Mouse (Mus musculus) G1E (cell line): ENCODE results near the gene Cep57l1. TPM values are rescaled to one million over a fixed set of nuclear protein-coding genes. Genes with fewer than 3 reads are reported as not detected.

Source experiments
- ATAC-seq: 2 replicates; pipeline ENCODE4 v1.8.0; 2016; ENCODE audit warnings: mild to moderate bottlenecking; ENCODE audit not compliant: insufficient number of reproducible peaks, poor library complexity, low FRiP score, severe bottlenecking; ENCODE audit errors: extremely low read depth
- DNase-seq: peaks from one replicate; pipeline ENCODE4 v3.0.0; 2012; ENCODE audit warnings: low spot score
- H3K27me3 ChIP-seq: 2 replicates; pipeline ENCODE4 v1.6.1; 2012; ENCODE audit warnings: mild to moderate bottlenecking, low read length, inconsistent platforms; ENCODE audit not compliant: insufficient read depth
- H3K36me3 ChIP-seq: replicated peaks from 2 replicates; pipeline ENCODE3; 2012; ENCODE audit warnings: mild to moderate bottlenecking, inconsistent platforms
- H3K4me1 ChIP-seq: 2 replicates; pipeline ENCODE4 v1.6.1; 2012; ENCODE audit warnings: low read depth, low read length, inconsistent platforms, mixed read lengths; ENCODE audit not compliant: insufficient read depth
- H3K4me3 ChIP-seq: 2 replicates; pipeline ENCODE4 v1.5.1; 2012; ENCODE audit warnings: low read depth, mild to moderate bottlenecking, inconsistent platforms, low read length, moderate library complexity, mixed read lengths
- H3K9me3 ChIP-seq: replicated peaks from 2 replicates; pipeline ENCODE4 v1.6.1; 2012; ENCODE audit warnings: inconsistent platforms
- CTCF ChIP-seq: IDR thresholded peaks from 2 replicates; pipeline ENCODE4 v1.5.1; 2012; ENCODE audit warnings: low read depth, low read length, inconsistent platforms, mixed read lengths
- GATA1 ChIP-seq: IDR thresholded peaks from 2 replicates; pipeline ENCODE4 v1.6.1; 2012; ENCODE audit warnings: borderline replicate concordance, low read length, inconsistent platforms, mixed read lengths
- GATA2 ChIP-seq: IDR thresholded peaks from 2 replicates; pipeline ENCODE4 v1.6.1; 2012; ENCODE audit warnings: low read depth, low read length, inconsistent platforms, borderline replicate concordance
- POLR2AphosphoS5 ChIP-seq: IDR thresholded peaks from 2 replicates; pipeline ENCODE4 v1.6.1; 2012; ENCODE audit warnings: low read depth, low read length, inconsistent platforms; ENCODE audit not compliant: insufficient replicate concordance
- TAL1 ChIP-seq: conservative IDR thresholded peaks from 2 replicates; pipeline ENCODE4 v1.6.1; 2012; ENCODE audit warnings: low read depth, low read length, inconsistent platforms, mixed read lengths
- polyA plus RNA-seq: library from polyadenylated mRNA; stranded (reverse); fragments of >175 nt; gene quantifications from 2 replicates; pipeline ENCODE4 v1.2.3, GENCODE M21; 2012
- total RNA-seq, 2 experiments: library from RNA; stranded (forward) in 1 of 2; stranded (reverse) in 1 of 2; fragments of 200-1000 nt in 1 of 2; fragments of >200 nt in 1 of 2; fragmentation: Nextera tagmentation in 1 of 2; gene quantifications; 2 replicates each; pipeline ENCODE4 v1.2.3; 2014 to 2017

Gene Cep57l1
- total and polyA plus RNA-seq, 3 experiments = 2.5 to 90.5 (median 38.4) TPM

DNA sequence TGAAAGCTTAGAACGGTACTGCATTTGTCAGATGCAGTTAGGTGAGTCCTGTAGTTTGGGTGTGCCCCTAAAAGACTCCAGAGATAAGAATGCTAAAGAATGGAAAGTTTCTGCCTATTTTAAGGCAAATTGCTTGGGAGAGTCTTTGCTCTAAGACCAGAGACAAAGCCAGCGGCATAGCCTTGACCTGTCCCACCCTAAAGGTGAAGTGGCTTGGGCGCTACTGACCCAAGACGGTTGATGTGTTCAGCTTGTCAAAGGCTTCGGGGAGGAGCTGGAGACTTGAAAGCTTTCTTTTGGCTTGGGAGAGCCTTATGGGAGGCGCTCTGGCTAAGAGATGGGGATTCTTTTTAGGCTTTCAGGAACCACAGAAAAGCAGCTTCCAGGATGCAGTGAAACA lies 17.3 kb downstream of the Cep57l1 start:
- peaks cover 34% of the 10 kb centered on the region for H3K36me3 ChIP-seq
- TF ChIP-seq POLR2AphosphoS5 (no peak), TAL1 (no peak), CTCF (no peak), GATA2 (no peak), GATA1 (no peak)
- no peak for ATAC-seq

DNA sequence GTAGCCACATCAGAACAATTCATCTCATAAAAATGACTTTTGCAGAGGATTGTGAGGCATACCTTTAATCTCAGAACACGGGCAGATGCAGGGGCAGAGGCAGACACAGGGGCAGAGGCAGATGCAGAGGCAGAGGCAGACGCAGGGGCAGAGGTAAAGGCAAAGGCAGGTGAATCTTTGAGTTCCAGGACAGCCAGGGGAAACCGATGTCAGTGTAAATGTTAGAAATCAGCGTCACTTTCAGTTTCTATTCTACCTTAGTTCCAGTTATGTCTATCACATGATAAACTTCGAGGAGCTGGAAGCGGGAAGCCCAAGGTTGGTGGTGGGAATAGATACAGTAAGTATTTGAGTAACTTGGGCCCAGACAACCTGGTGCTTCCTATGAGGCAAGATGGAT lies 42.4 kb downstream of the Cep57l1 start:
- no peak for TF ChIP-seq GATA1
- no peak for TF ChIP-seq POLR2AphosphoS5
- TF ChIP-seq GATA2 = no peak
- TF ChIP-seq TAL1 = no peak
- H3K36me3 ChIP-seq = peaks cover 29% of the 10 kb centered on the region

More for the DNA sequence above, 17.3 kb downstream of the Cep57l1 start:
- no peak for DNase-seq
- no peaks in the 10 kb centered on the region for H3K4me1 ChIP-seq
- peaks cover 14% of the 10 kb centered on the region for H3K9me3 ChIP-seq
- H3K4me3 ChIP-seq = no peak overlapping the region
- no peaks in the 10 kb centered on the region for H3K27me3 ChIP-seq

GRCm38 (mm10) chr10:41766280-41766679 lies 43.4 kb downstream of the Cep57l1 start:
- Histone ChIP-seq H3K4me1 (no peaks in the 10 kb centered on the region; the same call in 1 of the 2 replicates), H3K36me3 (peaks cover 30% of the 10 kb centered on the region), H3K9me3 (no peaks in the 10 kb centered on the region), H3K4me3 (no peak overlapping the region), H3K27me3 (no peaks in the 10 kb centered on the region)
- DNase-seq (no peak), ATAC-seq (no peak)
- no peak for TF ChIP-seq POLR2AphosphoS5
- no peak for TF ChIP-seq CTCF
- no peak for TF ChIP-seq GATA1
- no peak for TF ChIP-seq TAL1
- TF ChIP-seq GATA2 = no peak

More for the DNA sequence above, 42.4 kb downstream of the Cep57l1 start:
- H3K4me3 ChIP-seq = no peak overlapping the region
- H3K4me1 ChIP-seq = no peaks in the 10 kb centered on the region; the same call in 1 of the 2 replicates
- H3K27me3 ChIP-seq = no peaks in the 10 kb centered on the region
- no peaks in the 10 kb centered on the region for H3K9me3 ChIP-seq
- no peak for DNase-seq
- ATAC-seq = no peak

GRCm38 (mm10) chr10:41765586-41765985 lies 44.1 kb downstream of the Cep57l1 start:
- no peaks in the 10 kb centered on the region; the same call in 1 of the 2 replicates for H3K4me1 ChIP-seq
- TF ChIP-seq POLR2AphosphoS5 (no peak), TAL1 (no peak), GATA2 (no peak), CTCF (no peak), GATA1 (no peak)
- peaks cover 35% of the 10 kb centered on the region for H3K36me3 ChIP-seq
- H3K27me3 ChIP-seq = no peaks in the 10 kb centered on the region
- no peak for ATAC-seq
- no peaks in the 10 kb centered on the region for H3K9me3 ChIP-seq
- DNase-seq = no peak
- no peak overlapping the region for H3K4me3 ChIP-seq

GRCm38 (mm10) chr10:41763741-41764385 lies 45.8 kb downstream of the Cep57l1 start:
- no peak overlapping the region for H3K4me3 ChIP-seq
- H3K36me3 ChIP-seq = peaks cover 43% of the 10 kb centered on the region
- H3K9me3 ChIP-seq = no peaks in the 10 kb centered on the region
- no peak for DNase-seq
- peaks cover 5% of the 10 kb centered on the region; the same call in 1 of the 2 replicates for H3K4me1 ChIP-seq
- TF ChIP-seq POLR2AphosphoS5 (no peak), GATA2 (no peak), CTCF (no peak), GATA1 (no peak)
- ATAC-seq = no peak
- no peaks in the 10 kb centered on the region for H3K27me3 ChIP-seq

- no peak for TF ChIP-seq GATA2
- Histone ChIP-seq H3K36me3 (peaks cover 45% of the 10 kb centered on the region), H3K27me3 (no peaks in the 10 kb centered on the region), H3K9me3 (no peaks in the 10 kb centered on the region), H3K4me1 (peaks cover 5% of the 10 kb centered on the region; the same call in 1 of the 2 replicates), H3K4me3 (no peak overlapping the region)
- DNase-seq (no peak), ATAC-seq (no peak)
Measured at GRCm38 (mm10) chr10:41760866-41761265, 48.8 kb downstream of the Cep57l1 start.
